Mouse (Mus musculus) heart, embryonic 13.5 days (tissue): ENCODE measurements at regions not wholly inside any gene's neighbourhood (a gene's known extent, or its start where the extent isn't known, plus 50 kb on each side); places are given as distances from the start of the nearest gene placed in this dataset.

ENCODE experiments used
- ATAC-seq: fragments of 200-750 bp; cut with Nextera tagmentation; 2 replicates; pipeline ENCODE4 v1.8.0; 2017; ENCODE audit warnings: moderate TSS enrichment; ENCODE audit not compliant: insufficient number of reproducible peaks, low FRiP score, low TSS enrichment; ENCODE audit errors: extremely low read depth
- H3K27ac ChIP-seq: fragments of 300-500 bp; sonication (generic); replicated peaks from 2 replicates; pipeline ENCODE4 v1.5.1; 2015; ENCODE audit warnings: moderate library complexity, mild to moderate bottlenecking, inconsistent platforms
- H3K27me3 ChIP-seq: fragments of 300-500 bp; sonication (generic); replicated peaks from 2 replicates; pipeline ENCODE4 v1.6.1; 2015; ENCODE audit warnings: mild to moderate bottlenecking, inconsistent platforms
- H3K36me3 ChIP-seq: fragments of 300-500 bp; sonication (generic); 2 replicates; pipeline ENCODE4 v1.6.1; 2015; ENCODE audit warnings: mild to moderate bottlenecking, inconsistent platforms
- H3K4me1 ChIP-seq: fragments of 300-500 bp; sonication (generic); 2 replicates; pipeline ENCODE4 v1.6.1; 2015; ENCODE audit warnings: inconsistent platforms
- H3K4me2 ChIP-seq: fragments of 300-500 bp; sonication (generic); 2 replicates; pipeline ENCODE4 v1.6.1; 2015; ENCODE audit warnings: inconsistent platforms, mild to moderate bottlenecking, moderate library complexity
- H3K4me3 ChIP-seq: fragments of 300-500 bp; sonication (generic); 2 replicates; pipeline ENCODE4 v1.5.1; 2015; ENCODE audit warnings: moderate library complexity, mild to moderate bottlenecking, inconsistent platforms
- H3K9ac ChIP-seq: fragments of 300-500 bp; sonication (generic); 2 replicates; pipeline ENCODE4 v1.6.1; 2015; ENCODE audit warnings: inconsistent platforms, mild to moderate bottlenecking, moderate library complexity
- H3K9me3 ChIP-seq: fragments of 300-500 bp; sonication (generic); 2 replicates; pipeline ENCODE4 v1.6.1; 2016; ENCODE audit warnings: inconsistent platforms
- WGBS: fragments of 180-500 bp; shearing (Covaris S2); methylation state at CpG from one replicate; pipeline ENCODE4 v1.1.7; 2015; ENCODE audit warnings: mixed read lengths; 5-methylcytosine and 5-hydroxymethylcytosine counted together

DNA sequence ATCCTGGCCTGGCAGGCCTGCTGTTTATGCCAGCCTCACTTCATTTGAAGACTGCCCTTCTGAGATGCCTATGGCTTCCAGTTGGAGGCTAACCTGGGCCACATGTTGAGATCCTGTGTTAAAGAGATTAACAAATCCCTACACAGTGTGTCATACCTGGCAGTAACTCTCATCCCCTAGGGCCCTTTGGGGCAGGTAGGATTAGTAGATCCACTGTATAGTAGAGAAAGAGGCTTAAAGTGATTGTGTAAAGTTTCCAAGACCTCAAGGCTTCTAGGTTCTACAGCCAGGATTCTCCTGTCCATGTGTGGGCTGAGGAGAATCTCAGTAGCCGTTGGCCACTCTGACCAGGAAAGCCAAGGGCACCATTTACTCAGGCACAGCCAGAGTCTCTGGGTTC is 231.4 kb downstream of the Foxo1 start:
- H3K27ac ChIP-seq: no peak overlapping the region
- H3K4me2 ChIP-seq: no peak overlapping the region
- 80% methylated on average over 1 of the region's 1 CpGs for WGBS
- no peak for ATAC-seq
- peaks cover 13% of the 10 kb centered on the region for H3K4me1 ChIP-seq
- H3K4me3 ChIP-seq: no peak overlapping the region
- H3K9ac ChIP-seq: no peak overlapping the region
- H3K27me3 ChIP-seq: peaks cover 17% of the 10 kb centered on the region; the same call in 1 of the 2 replicates
- H3K36me3 ChIP-seq: no peaks in the 10 kb centered on the region
- no peaks in the 10 kb centered on the region for H3K9me3 ChIP-seq

DNA sequence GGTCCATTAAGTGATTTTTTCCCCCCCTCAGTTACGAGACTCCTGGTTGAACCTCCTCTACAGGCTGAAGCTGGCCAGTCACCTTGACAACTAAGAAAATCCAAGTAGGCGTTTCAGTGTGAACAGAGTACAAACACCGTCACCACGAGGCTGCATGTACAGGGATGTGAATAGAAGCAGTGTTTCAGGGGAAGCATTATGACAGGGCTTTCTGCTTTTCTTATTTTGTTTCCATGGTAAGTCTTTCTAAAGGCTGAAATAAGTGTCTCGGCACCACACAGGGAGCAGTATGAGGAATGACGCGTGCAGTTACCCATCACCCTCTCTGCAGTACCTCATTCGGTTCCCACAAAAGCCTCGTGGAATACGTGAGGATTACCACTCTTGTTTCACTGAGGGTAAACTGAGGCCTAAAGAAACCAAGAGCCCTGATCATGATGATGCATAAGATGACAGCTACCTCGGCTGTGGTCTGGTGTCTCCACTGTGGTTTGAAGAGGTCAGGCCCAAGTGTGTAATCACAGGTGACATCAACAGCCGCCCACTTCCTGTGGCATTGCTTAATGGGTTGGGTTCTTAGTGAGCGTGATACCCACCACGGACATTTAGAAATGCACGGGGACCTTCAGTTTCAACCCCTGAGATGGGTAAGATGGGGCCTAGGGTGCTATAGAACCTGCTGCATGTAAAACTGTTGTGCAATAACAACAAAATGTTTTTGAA is 230.5 kb downstream of the Foxo1 start:
- peaks cover 9% of the 10 kb centered on the region for H3K4me1 ChIP-seq
- no peak overlapping the region for H3K4me2 ChIP-seq
- H3K36me3 ChIP-seq: no peaks in the 10 kb centered on the region
- no peaks in the 10 kb centered on the region for H3K9me3 ChIP-seq
- ATAC-seq: no peak
- WGBS: 85% methylated on average over 15 of the region's 15 CpGs
- H3K27me3 ChIP-seq: peaks cover 17% of the 10 kb centered on the region; the same call in 1 of the 2 replicates
- no peak overlapping the region for H3K27ac ChIP-seq
- no peak overlapping the region for H3K9ac ChIP-seq
- H3K4me3 ChIP-seq: no peak overlapping the region

- ATAC-seq: no peak
- Histone ChIP-seq H3K36me3 (no peaks in the 10 kb centered on the region), H3K27ac (no peak overlapping the region), H3K9me3 (no peaks in the 10 kb centered on the region), H3K4me3 (no peak overlapping the region), H3K4me2 (no peak overlapping the region), H3K4me1 (no peaks in the 10 kb centered on the region), H3K27me3 (peaks cover 5% of the 10 kb centered on the region; the same call in 1 of the 2 replicates), H3K9ac (no peak overlapping the region)
- WGBS: 76% methylated on average over 4 of the region's 4 CpGs
Measured at GRCm38 (mm10) chr3:52496965-52497364, 228.8 kb downstream of the Foxo1 start.

GRCm38 (mm10) chr3:52495401-52495800 is 227.3 kb downstream of the Foxo1 start:
- peaks cover 5% of the 10 kb centered on the region; the same call in 1 of the 2 replicates for H3K27me3 ChIP-seq

DNA sequence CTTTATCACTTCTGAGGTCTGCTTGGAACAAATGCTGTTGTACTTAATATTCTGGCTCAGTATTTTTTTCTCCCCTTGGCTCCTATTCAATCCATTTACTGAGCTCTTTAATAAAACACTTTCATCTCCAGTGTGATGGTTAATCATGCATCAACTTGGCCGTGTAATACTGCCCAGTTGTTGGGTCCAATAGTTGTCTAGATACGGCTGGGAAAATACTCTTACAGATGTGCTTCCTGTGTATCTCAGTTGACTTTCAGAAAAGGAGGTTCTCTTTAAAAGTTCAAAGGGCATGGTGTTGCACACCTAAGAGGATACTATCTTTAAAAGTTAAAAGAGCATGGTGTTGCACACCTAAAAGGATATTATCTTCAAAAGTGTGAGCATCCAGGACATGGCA is 226.8 kb downstream of the Foxo1 start:
- 76% methylated on average over 2 of the region's 2 CpGs for WGBS
- H3K27me3 ChIP-seq: peaks cover 5% of the 10 kb centered on the region; the same call in 1 of the 2 replicates
- H3K27ac ChIP-seq: no peak overlapping the region
- no peaks in the 10 kb centered on the region for H3K4me1 ChIP-seq
- no peak for ATAC-seq
- no peaks in the 10 kb centered on the region for H3K36me3 ChIP-seq
- no peak overlapping the region for H3K4me2 ChIP-seq
- H3K4me3 ChIP-seq: no peak overlapping the region
- H3K9ac ChIP-seq: no peak overlapping the region
- H3K9me3 ChIP-seq: no peaks in the 10 kb centered on the region

More at GRCm38 (mm10) chr3:52495401-52495800, 227.3 kb downstream of the Foxo1 start:
- Histone ChIP-seq H3K4me3 (no peak overlapping the region), H3K4me1 (no peaks in the 10 kb centered on the region), H3K36me3 (no peaks in the 10 kb centered on the region), H3K9me3 (no peaks in the 10 kb centered on the region), H3K9ac (no peak overlapping the region), H3K27ac (no peak overlapping the region), H3K4me2 (no peak overlapping the region)
- no peak for ATAC-seq

- H3K27ac ChIP-seq: no peak overlapping the region
- no peak overlapping the region for H3K4me3 ChIP-seq
- no peaks in the 10 kb centered on the region for H3K9me3 ChIP-seq
- H3K36me3 ChIP-seq: no peaks in the 10 kb centered on the region
- H3K4me1 ChIP-seq: no peaks in the 10 kb centered on the region
- H3K27me3 ChIP-seq: no peaks in the 10 kb centered on the region
- WGBS: 76% methylated on average over 5 of the region's 5 CpGs
- no peak overlapping the region for H3K9ac ChIP-seq
- H3K4me2 ChIP-seq: no peak overlapping the region
- ATAC-seq: no peak
Measured at GRCm38 (mm10) chr3:52479186-52479585, 211.1 kb downstream of the Foxo1 start.

- Histone ChIP-seq H3K4me3 (no peak overlapping the region), H3K4me1 (no peaks in the 10 kb centered on the region), H3K9me3 (peaks cover 13% of the 10 kb centered on the region), H3K9ac (no peak overlapping the region), H3K27me3 (no peaks in the 10 kb centered on the region), H3K36me3 (no peaks in the 10 kb centered on the region), H3K4me2 (no peak overlapping the region), H3K27ac (no peak overlapping the region)
- WGBS: 76% methylated on average over 4 of the region's 4 CpGs
- ATAC-seq: no peak
Measured at GRCm38 (mm10) chr3:52469900-52470299, 201.8 kb downstream of the Foxo1 start.

GRCm38 (mm10) chr3:52469397-52469796 is 201.3 kb downstream of the Foxo1 start:
- H3K4me3 ChIP-seq: no peak overlapping the region
- H3K4me1 ChIP-seq: no peaks in the 10 kb centered on the region
- no peak for ATAC-seq
- no peak overlapping the region for H3K4me2 ChIP-seq
- WGBS: 76% methylated on average over 5 of the region's 5 CpGs
- no peaks in the 10 kb centered on the region for H3K36me3 ChIP-seq
- no peaks in the 10 kb centered on the region for H3K27me3 ChIP-seq
- H3K27ac ChIP-seq: no peak overlapping the region
- no peak overlapping the region for H3K9ac ChIP-seq
- peaks cover 13% of the 10 kb centered on the region for H3K9me3 ChIP-seq

DNA sequence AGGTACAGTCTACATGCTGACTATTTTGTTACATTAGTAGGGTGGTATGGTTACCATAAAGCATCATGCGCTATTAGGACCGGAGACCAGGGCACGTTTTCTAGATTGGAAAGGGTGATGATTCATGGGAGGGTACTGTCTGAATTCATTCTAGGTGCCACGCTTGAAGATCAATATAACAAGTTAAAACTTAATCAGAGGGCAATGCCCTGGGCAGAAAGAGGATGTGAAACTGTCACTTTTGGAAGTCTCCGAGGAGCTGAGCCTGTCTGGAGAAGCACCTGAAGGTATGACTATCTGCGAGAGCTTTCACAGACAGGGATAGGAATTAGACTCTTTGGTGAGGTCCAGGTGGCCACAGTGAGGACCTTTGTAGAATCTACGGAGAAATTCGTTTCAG is 200.2 kb downstream of the Foxo1 start:
- Histone ChIP-seq H3K4me2 (no peak overlapping the region), H3K9ac (no peak overlapping the region), H3K4me3 (no peak overlapping the region), H3K36me3 (no peaks in the 10 kb centered on the region), H3K27ac (no peak overlapping the region), H3K4me1 (no peaks in the 10 kb centered on the region), H3K9me3 (peaks cover 13% of the 10 kb centered on the region), H3K27me3 (no peaks in the 10 kb centered on the region)
- ATAC-seq: no peak
- 85% methylated on average over 8 of the region's 8 CpGs for WGBS

DNA sequence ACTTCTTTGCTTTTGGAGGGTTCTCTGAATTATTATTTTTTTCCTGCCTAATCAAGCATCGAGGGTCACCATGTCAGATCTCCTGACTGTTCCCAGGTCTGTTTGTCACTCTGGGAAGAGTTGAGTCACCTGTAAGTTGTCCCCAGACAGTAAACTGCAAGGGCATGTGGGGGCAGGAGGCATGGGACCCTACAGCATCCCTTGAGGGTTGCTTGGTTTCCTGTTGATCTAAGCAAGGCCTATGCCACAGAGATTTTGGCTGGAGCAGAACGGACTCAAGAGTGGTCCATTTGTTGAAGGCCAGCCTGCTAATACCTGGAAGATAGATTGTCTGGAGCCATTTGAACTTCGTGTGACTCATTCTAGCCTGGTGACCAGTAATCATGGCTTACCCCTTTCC is 199.7 kb downstream of the Foxo1 start:
- no peak overlapping the region for H3K4me3 ChIP-seq
- WGBS: 70% methylated on average over 3 of the region's 3 CpGs
- no peaks in the 10 kb centered on the region for H3K27me3 ChIP-seq

GRCm38 (mm10) chr3:52466984-52467565 is 198.9 kb downstream of the Foxo1 start:
- no peak overlapping the region for H3K27ac ChIP-seq
- no peaks in the 10 kb centered on the region for H3K4me1 ChIP-seq
- H3K9ac ChIP-seq: no peak overlapping the region
- H3K4me2 ChIP-seq: no peak overlapping the region
- H3K9me3 ChIP-seq: peaks cover 13% of the 10 kb centered on the region
- ATAC-seq: no peak
- H3K4me3 ChIP-seq: no peak overlapping the region
- no peaks in the 10 kb centered on the region for H3K27me3 ChIP-seq
- WGBS: 70% methylated on average over 11 of the region's 11 CpGs
- no peaks in the 10 kb centered on the region for H3K36me3 ChIP-seq

More for the DNA sequence above, 199.7 kb downstream of the Foxo1 start:
- H3K36me3 ChIP-seq: no peaks in the 10 kb centered on the region
- no peak overlapping the region for H3K4me2 ChIP-seq
- no peaks in the 10 kb centered on the region for H3K4me1 ChIP-seq
- no peak overlapping the region for H3K9ac ChIP-seq
- no peak overlapping the region for H3K27ac ChIP-seq
- ATAC-seq: no peak
- peaks cover 13% of the 10 kb centered on the region for H3K9me3 ChIP-seq

DNA sequence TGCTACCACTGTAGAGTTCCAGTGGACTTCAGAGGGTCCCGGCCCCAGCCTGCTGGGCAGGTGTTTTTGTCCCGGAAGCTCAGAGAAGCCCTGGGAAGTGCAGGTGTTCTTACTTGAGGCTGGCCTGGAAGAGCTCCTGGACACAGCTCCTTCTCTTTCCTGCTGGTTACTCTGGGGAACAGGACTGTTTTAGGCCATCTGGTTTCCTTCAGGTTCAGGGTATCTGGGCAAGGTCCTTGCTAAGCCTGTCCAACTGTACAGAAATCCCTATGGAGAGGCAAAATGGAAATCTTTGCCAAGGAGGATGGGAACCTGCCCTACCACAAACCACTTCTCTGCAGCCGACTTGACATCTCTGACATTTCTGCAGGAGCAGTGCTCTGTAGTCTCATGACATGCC is 198.4 kb downstream of the Foxo1 start:
- WGBS: 68% methylated on average over 3 of the region's 3 CpGs
- Histone ChIP-seq H3K27ac (no peak overlapping the region), H3K4me2 (no peak overlapping the region), H3K4me1 (no peaks in the 10 kb centered on the region), H3K9me3 (peaks cover 9% of the 10 kb centered on the region), H3K36me3 (no peaks in the 10 kb centered on the region), H3K4me3 (no peak overlapping the region), H3K27me3 (no peaks in the 10 kb centered on the region), H3K9ac (no peak overlapping the region)
- no peak for ATAC-seq
